Mouse (Mus musculus) gastrocnemius, adult 8-10 months (tissue): ENCODE measurements around the gene Clec4e. TPM values are rescaled to one million over a fixed set of nuclear protein-coding genes. Genes with fewer than 3 reads are reported as not detected.

ENCODE experiments used
- total RNA-seq, 4 experiments: library from RNA; stranded (reverse); gene quantifications; 2 replicates each; pipeline ENCODE4 v1.2.4; 2022

Clec4e gene
- total RNA-seq, 4 experiments from 2014 or later: not detected

Other genes starting within 250 kb of the Clec4e start
- gene Clec4b1, start 239.9 kb downstream of the Clec4e start, total RNA-seq: not detected
- gene Clec4a2, start 183.4 kb downstream of the Clec4e start, total RNA-seq: under 1 TPM in 2 of 4 experiments, not detected in 2; 0.56 to 0.67 TPM
- not detected for gene Clec4b2, start 117.0 kb downstream of the Clec4e start, total RNA-seq
- gene Clec4n, start 60.0 kb downstream of the Clec4e start, total RNA-seq: under 1 TPM in 1 of 4 experiments, not detected in 3; 0.76 TPM
- not detected for gene Clec4d, start 27.8 kb downstream of the Clec4e start, total RNA-seq
- not detected for gene Vmn2r19, start 18.5 kb upstream of the Clec4e start, total RNA-seq
- gene Vmn2r20, start 128.2 kb upstream of the Clec4e start, total RNA-seq: not detected
- gene Vmn2r21, start 243.5 kb upstream of the Clec4e start, total RNA-seq: not detected